Mouse (Mus musculus) forebrain, embryonic 12.5 days (tissue): ENCODE measurements around the gene Ntrk3. TPM values are rescaled to one million over a fixed set of nuclear protein-coding genes. Genes with fewer than 3 reads are reported as not detected.

Experiments
- ATAC-seq: fragments of 200-750 bp; cut with Nextera tagmentation; 2 replicates; pipeline ENCODE4 v1.8.0; 2017; ENCODE audit warnings: moderate TSS enrichment; ENCODE audit not compliant: low FRiP score
- H3K27ac ChIP-seq: fragments of 300-500 bp; sonication (generic); 2 replicates; pipeline ENCODE4 v1.5.1; 2016; ENCODE audit warnings: mild to moderate bottlenecking
- H3K27me3 ChIP-seq: fragments of 300-500 bp; sonication (generic); 2 replicates; pipeline ENCODE4 v1.6.1; 2016; ENCODE audit warnings: mild to moderate bottlenecking
- H3K36me3 ChIP-seq: fragments of 300-500 bp; sonication (generic); replicated peaks from 2 replicates; pipeline ENCODE4 v1.6.1; 2016; ENCODE audit warnings: mild to moderate bottlenecking
- H3K4me1 ChIP-seq: fragments of 300-500 bp; sonication (generic); 2 replicates; pipeline ENCODE4 v1.6.1; 2016
- H3K4me2 ChIP-seq: fragments of 300-500 bp; sonication (generic); 2 replicates; pipeline ENCODE4 v1.6.1; 2016; ENCODE audit warnings: mild to moderate bottlenecking, moderate library complexity
- H3K4me3 ChIP-seq: fragments of 300-500 bp; sonication (generic); replicated peaks from 2 replicates; pipeline ENCODE4 v1.5.1; 2016; ENCODE audit warnings: mild to moderate bottlenecking
- H3K9ac ChIP-seq: fragments of 300-500 bp; sonication (generic); 2 replicates; pipeline ENCODE4 v1.6.1; 2016; ENCODE audit warnings: mild to moderate bottlenecking
- H3K9me3 ChIP-seq: fragments of 300-500 bp; sonication (generic); 2 replicates; pipeline ENCODE4 v1.6.1; 2016
- WGBS: fragments of 180-500 bp; shearing (Covaris S2); methylation state at CpG from one replicate; pipeline ENCODE4 v1.1.7; 2016; 5-methylcytosine and 5-hydroxymethylcytosine counted together
- polyA plus RNA-seq: library from polyadenylated mRNA; unstranded; fragments of >200 nt; fragmentation: Nextera tagmentation; extraction: Ambion mirVana; gene quantifications from 2 replicates; pipeline ENCODE4 v1.2.1, GENCODE M21; 2016

Ntrk3 gene
- polyA plus RNA-seq, 1 experiment from 2014 or later, result 9.2 TPM

DNA sequence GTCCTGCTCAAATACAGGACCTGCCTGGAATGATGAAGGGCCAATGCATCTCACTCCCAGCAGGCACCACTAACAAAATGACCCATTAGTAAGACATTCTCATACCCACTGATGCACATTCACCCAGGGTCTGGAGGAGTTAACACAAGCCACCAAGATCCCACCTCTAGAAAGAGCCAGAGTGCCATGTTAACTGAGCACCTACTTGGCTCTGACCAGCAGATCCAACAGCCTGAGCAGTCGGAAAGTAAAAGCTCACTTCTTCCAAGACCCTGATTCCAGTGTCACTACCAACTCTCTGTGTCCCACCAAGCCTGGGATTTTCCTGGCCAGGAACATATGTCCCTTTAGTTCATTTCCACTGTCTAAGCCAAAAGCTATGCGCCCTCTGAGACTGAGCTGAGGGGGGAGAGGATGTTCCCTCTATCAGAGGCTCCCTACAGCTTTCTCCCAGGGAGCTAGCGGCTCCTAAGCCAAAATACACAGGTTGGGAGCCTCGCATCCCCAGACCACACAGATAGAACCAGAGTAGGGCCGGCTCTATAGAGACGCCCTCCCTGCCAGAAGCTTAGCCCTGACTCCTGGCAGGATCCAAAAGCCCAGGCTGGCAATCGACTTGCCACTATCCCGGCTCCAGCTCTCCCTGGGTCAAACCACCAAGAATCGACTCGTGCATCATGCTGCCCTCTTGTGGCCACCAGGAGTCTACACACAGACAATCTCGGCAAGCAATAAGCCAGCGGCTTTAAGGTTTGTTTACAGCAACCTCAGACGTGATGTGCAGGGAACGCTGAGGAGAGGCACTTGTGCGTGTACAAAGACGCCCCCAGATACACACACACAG lies 169.2 kb downstream of the Ntrk3 start:
- H3K4me2 ChIP-seq, result peak overlapping the region; percentile 47
- no peaks in the 10 kb centered on the region for H3K9me3 ChIP-seq
- ATAC-seq, result peak; percentile 60
- peak overlapping the region; percentile 42 for H3K9ac ChIP-seq
- no peaks in the 10 kb centered on the region for H3K36me3 ChIP-seq
- H3K4me3 ChIP-seq, result no peak overlapping the region; the same call in 1 of the 2 replicates
- WGBS, result 15% methylated on average over 16 of the region's 16 CpGs
- H3K27ac ChIP-seq, result no peak overlapping the region
- 0 out of 2 replicates have a peak, but pooled peaks cover 4% of the 10 kb centered on the region for H3K27me3 ChIP-seq
- peaks cover 7% of the 10 kb centered on the region for H3K4me1 ChIP-seq

GRCm38 (mm10) chr7:78566617-78567016 lies 171.2 kb downstream of the Ntrk3 start:
- Histone ChIP-seq H3K27me3 (0 out of 2 replicates have a peak, but pooled peaks cover 4% of the 10 kb centered on the region), H3K4me1 (peaks cover 7% of the 10 kb centered on the region), H3K4me2 (no peak overlapping the region), H3K9ac (no peak overlapping the region), H3K9me3 (no peaks in the 10 kb centered on the region), H3K27ac (no peak overlapping the region), H3K4me3 (no peak overlapping the region), H3K36me3 (no peaks in the 10 kb centered on the region)
- no peak for ATAC-seq
- 58% methylated on average over 3 of the region's 3 CpGs for WGBS

DNA sequence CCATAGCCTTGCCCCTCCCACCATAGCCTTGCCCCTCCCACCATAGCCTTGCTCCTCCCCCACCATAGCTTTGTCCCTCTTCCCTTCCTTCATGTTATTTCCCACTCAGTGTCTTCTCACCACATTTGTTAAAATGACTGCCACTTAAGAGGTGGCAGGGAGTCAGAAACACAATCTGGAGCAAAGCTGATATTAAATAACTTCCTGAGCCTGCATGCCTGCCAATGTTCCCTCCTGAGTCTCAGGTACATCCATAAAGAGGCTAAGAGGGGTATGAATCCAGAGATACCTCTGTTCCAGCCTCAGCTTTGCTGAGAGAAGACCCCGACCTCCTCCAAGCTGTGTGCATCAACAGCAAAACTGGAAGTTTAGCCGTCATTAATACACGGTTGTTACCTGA lies 172.4 kb downstream of the Ntrk3 start:
- Histone ChIP-seq H3K9me3 (no peaks in the 10 kb centered on the region), H3K27me3 (0 out of 2 replicates have a peak, but pooled peaks cover 4% of the 10 kb centered on the region), H3K36me3 (no peaks in the 10 kb centered on the region), H3K9ac (no peak overlapping the region), H3K4me3 (no peak overlapping the region), H3K4me2 (no peak overlapping the region), H3K27ac (no peak overlapping the region), H3K4me1 (peaks cover 7% of the 10 kb centered on the region)
- ATAC-seq, result no peak
- WGBS, result 87% methylated on average over 3 of the region's 3 CpGs

DNA sequence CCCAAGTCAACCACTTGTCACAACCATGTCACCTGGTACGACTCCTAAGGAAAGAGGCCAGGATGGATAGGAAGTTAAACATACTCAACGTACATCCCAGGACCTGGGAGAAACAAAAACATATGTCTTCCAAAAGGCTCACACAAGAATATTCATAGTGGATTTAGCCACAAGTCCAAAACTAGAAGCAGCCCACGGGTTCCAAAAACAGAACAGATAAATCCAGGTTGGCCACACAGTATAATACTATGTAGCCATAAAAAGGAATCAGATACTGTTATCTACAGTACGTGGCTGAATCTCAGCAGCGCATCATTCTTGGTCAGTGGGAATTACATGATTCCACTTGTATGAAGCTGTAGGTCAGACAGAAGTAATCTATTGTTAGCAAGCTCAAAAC lies 179.3 kb downstream of the Ntrk3 start:
- H3K36me3 ChIP-seq, result no peaks in the 10 kb centered on the region
- H3K27me3 ChIP-seq, result no peaks in the 10 kb centered on the region
- H3K4me3 ChIP-seq, result no peak overlapping the region
- no peaks in the 10 kb centered on the region for H3K4me1 ChIP-seq
- H3K9ac ChIP-seq, result no peak overlapping the region
- no peaks in the 10 kb centered on the region for H3K9me3 ChIP-seq
- no peak overlapping the region for H3K4me2 ChIP-seq
- WGBS, result 95% methylated on average over 5 of the region's 5 CpGs
- H3K27ac ChIP-seq, result no peak overlapping the region
- ATAC-seq, result no peak

GRCm38 (mm10) chr7:78555532-78555931 lies 182.3 kb downstream of the Ntrk3 start:
- no peaks in the 10 kb centered on the region for H3K4me1 ChIP-seq

DNA sequence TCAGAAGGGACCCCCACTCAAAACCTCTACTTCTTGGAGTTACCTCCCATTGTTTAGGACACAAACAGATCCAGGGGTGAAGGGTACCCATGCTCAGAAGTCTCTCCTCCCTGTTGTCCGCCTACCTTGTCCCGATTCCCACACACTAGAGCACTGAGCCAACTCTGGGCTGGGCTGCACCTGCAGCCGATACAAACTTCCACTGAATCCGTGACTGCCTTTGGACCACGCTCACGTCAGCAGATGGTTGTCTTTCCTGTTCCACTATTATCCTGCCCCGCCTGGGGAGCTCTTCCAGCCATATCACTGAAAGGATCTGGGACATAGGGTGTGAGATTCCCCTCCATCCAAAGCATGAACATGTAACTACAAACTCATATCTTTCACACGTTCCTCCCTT lies 188.4 kb downstream of the Ntrk3 start:
- 93% methylated on average over 8 of the region's 8 CpGs for WGBS
- ATAC-seq, result no peak
- Histone ChIP-seq H3K9ac (no peak overlapping the region), H3K4me2 (no peak overlapping the region), H3K27ac (no peak overlapping the region), H3K27me3 (no peaks in the 10 kb centered on the region), H3K4me3 (no peak overlapping the region), H3K9me3 (no peaks in the 10 kb centered on the region; the same call in 1 of the 2 replicates), H3K36me3 (no peaks in the 10 kb centered on the region), H3K4me1 (no peaks in the 10 kb centered on the region)

More at GRCm38 (mm10) chr7:78555532-78555931, 182.3 kb downstream of the Ntrk3 start:
- ATAC-seq, result no peak
- 84% methylated on average over 5 of the region's 5 CpGs for WGBS
- Histone ChIP-seq H3K9ac (no peak overlapping the region), H3K9me3 (no peaks in the 10 kb centered on the region), H3K36me3 (no peaks in the 10 kb centered on the region), H3K27ac (no peak overlapping the region), H3K4me2 (no peak overlapping the region), H3K4me3 (no peak overlapping the region), H3K27me3 (no peaks in the 10 kb centered on the region)

GRCm38 (mm10) chr7:78548721-78549120 lies 189.1 kb downstream of the Ntrk3 start:
- no peaks in the 10 kb centered on the region for H3K27me3 ChIP-seq
- H3K4me3 ChIP-seq, result no peak overlapping the region
- H3K9me3 ChIP-seq, result no peaks in the 10 kb centered on the region; the same call in 1 of the 2 replicates
- no peaks in the 10 kb centered on the region for H3K4me1 ChIP-seq
- H3K27ac ChIP-seq, result no peak overlapping the region
- 92% methylated on average over 5 of the region's 5 CpGs for WGBS
- no peak overlapping the region for H3K4me2 ChIP-seq
- H3K9ac ChIP-seq, result no peak overlapping the region
- no peak for ATAC-seq
- H3K36me3 ChIP-seq, result no peaks in the 10 kb centered on the region

- Histone ChIP-seq H3K9me3 (no peaks in the 10 kb centered on the region; the same call in 1 of the 2 replicates), H3K4me2 (no peak overlapping the region), H3K4me1 (no peaks in the 10 kb centered on the region), H3K4me3 (no peak overlapping the region), H3K9ac (no peak overlapping the region), H3K27me3 (no peaks in the 10 kb centered on the region), H3K36me3 (no peaks in the 10 kb centered on the region), H3K27ac (no peak overlapping the region)
- WGBS, result 71% methylated on average over 10 of the region's 10 CpGs
- peak; percentile 55; the same call in 1 of the 2 replicates for ATAC-seq
Observed at GRCm38 (mm10) chr7:78546551-78546950, 191.3 kb downstream of the Ntrk3 start.

DNA sequence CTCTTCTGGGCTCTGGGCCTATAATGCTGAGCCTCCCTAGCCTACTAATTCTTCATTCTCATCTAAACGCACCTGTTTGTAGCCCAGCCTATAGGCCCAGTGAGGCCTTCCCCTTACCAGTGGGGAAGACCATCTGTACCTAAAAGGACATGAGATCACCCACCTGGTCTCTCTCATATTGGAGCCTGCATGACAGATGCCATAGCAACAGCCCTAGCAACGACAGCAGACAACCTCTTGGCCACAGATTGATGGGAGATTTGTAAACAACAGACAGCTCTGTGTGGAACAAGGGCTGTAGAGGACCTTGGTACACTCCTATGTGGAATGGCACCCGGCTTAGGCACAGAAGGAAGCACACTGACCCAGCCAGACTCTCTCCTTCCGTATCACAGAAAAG lies 195.3 kb downstream of the Ntrk3 start:
- no peak overlapping the region for H3K9ac ChIP-seq
- H3K4me2 ChIP-seq, result no peak overlapping the region
- H3K4me3 ChIP-seq, result no peak overlapping the region
- H3K36me3 ChIP-seq, result no peaks in the 10 kb centered on the region
- no peaks in the 10 kb centered on the region for H3K4me1 ChIP-seq
- no peaks in the 10 kb centered on the region; the same call in 1 of the 2 replicates for H3K9me3 ChIP-seq
- ATAC-seq, result peak; percentile 39; the same call in 1 of the 2 replicates
- H3K27me3 ChIP-seq, result no peaks in the 10 kb centered on the region
- no peak overlapping the region for H3K27ac ChIP-seq
- 73% methylated on average over 4 of the region's 4 CpGs for WGBS

- Histone ChIP-seq H3K4me3 (no peak overlapping the region), H3K9ac (no peak overlapping the region), H3K27me3 (no peaks in the 10 kb centered on the region), H3K4me2 (no peak overlapping the region), H3K27ac (no peak overlapping the region), H3K4me1 (peaks cover 6% of the 10 kb centered on the region; the same call in 1 of the 2 replicates), H3K9me3 (no peaks in the 10 kb centered on the region), H3K36me3 (no peaks in the 10 kb centered on the region)
- no peak for ATAC-seq
- 54% methylated on average over 6 of the region's 6 CpGs for WGBS
Observed at GRCm38 (mm10) chr7:78530286-78530685, 207.5 kb downstream of the Ntrk3 start.

DNA sequence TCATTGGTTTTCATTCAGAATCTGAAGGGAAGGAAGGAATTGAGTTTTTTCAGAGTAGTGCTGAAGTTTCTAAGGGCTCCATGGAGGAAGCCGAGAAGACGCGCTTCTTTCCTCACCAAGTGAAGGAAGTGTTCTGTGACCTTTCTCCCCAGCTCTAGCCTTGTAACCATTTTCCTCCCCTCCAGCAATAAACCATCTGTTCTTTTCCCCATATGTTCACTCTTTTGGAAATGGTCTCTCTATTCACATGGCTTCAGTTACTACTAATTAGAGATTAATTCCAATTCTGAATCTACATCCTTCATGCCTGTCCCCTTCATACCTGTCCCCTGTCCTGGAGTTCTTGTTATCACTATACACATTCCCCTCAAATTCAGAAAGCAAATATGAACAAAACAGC lies 209.8 kb downstream of the Ntrk3 start:
- peaks cover 9% of the 10 kb centered on the region; the same call in 1 of the 2 replicates for H3K4me1 ChIP-seq
- no peaks in the 10 kb centered on the region for H3K36me3 ChIP-seq
- no peak overlapping the region for H3K4me2 ChIP-seq
- H3K9me3 ChIP-seq, result no peaks in the 10 kb centered on the region
- WGBS, result 83% methylated on average over 3 of the region's 3 CpGs
- H3K27ac ChIP-seq, result no peak overlapping the region
- no peak for ATAC-seq
- H3K9ac ChIP-seq, result no peak overlapping the region
- no peak overlapping the region for H3K4me3 ChIP-seq
- H3K27me3 ChIP-seq, result no peaks in the 10 kb centered on the region

GRCm38 (mm10) chr7:78527564-78527963 lies 210.2 kb downstream of the Ntrk3 start:
- 68% methylated on average over 4 of the region's 4 CpGs for WGBS
- H3K9me3 ChIP-seq, result no peaks in the 10 kb centered on the region
- ATAC-seq, result no peak
- no peak overlapping the region for H3K4me3 ChIP-seq
- H3K27me3 ChIP-seq, result no peaks in the 10 kb centered on the region
- peaks cover 9% of the 10 kb centered on the region; the same call in 1 of the 2 replicates for H3K4me1 ChIP-seq
- no peak overlapping the region for H3K27ac ChIP-seq
- H3K9ac ChIP-seq, result no peak overlapping the region
- H3K4me2 ChIP-seq, result no peak overlapping the region
- no peaks in the 10 kb centered on the region for H3K36me3 ChIP-seq
